Mouse (Mus musculus) left cerebral cortex, adult 8-10 months (tissue): ENCODE results near the gene Rps6ka2. TPM values are rescaled to one million over a fixed set of nuclear protein-coding genes. Genes with fewer than 3 reads are reported as not detected.
A peak's percentile ranks its signal among the peaks of the same experiment; 100 is the strongest.

Source experiments
- DNase-seq, 2 experiments: peaks; one replicate each; pipeline ENCODE4 v3.0.0; 2022; ENCODE audit warnings: low spot score in 2 of 2
- total RNA-seq, 4 experiments: library from RNA; stranded (reverse); gene quantifications; 2 replicates each; pipeline ENCODE4 v1.2.4; 2022

Rps6ka2 gene
- total RNA-seq, 4 experiments from 2014 or later: 49.6 to 57.2 (median 50.4) TPM

GRCm38 (mm10) chr17:7219044-7219718, 49.3 kb downstream of the Rps6ka2 start:
- DNase-seq: no peak

- no peak for DNase-seq
These were observed 51.4 kb downstream of the Rps6ka2 start for GRCm38 (mm10) chr17:7221310-7221709.

- DNase-seq: no peak
These were observed 52.3 kb downstream of the Rps6ka2 start for GRCm38 (mm10) chr17:7222198-7222597.

- DNase-seq: no peak
These were observed 58.6 kb downstream of the Rps6ka2 start for GRCm38 (mm10) chr17:7228545-7228944.

- DNase-seq: no peak
These were observed 61.4 kb downstream of the Rps6ka2 start for GRCm38 (mm10) chr17:7231312-7231711.

- no peak for DNase-seq
These were observed 61.9 kb downstream of the Rps6ka2 start for GRCm38 (mm10) chr17:7231790-7232189.

- DNase-seq: no peak
These were observed 62.5 kb downstream of the Rps6ka2 start for GRCm38 (mm10) chr17:7232400-7232799.

- peak in 1 of 2 experiments; percentile 70 for DNase-seq
These were observed 63.3 kb downstream of the Rps6ka2 start for GRCm38 (mm10) chr17:7233197-7233596.

GRCm38 (mm10) chr17:7237706-7238105, 67.8 kb downstream of the Rps6ka2 start:
- DNase-seq: no peak

GRCm38 (mm10) chr17:7238766-7239165, 68.9 kb downstream of the Rps6ka2 start:
- DNase-seq: no peak

- no peak for DNase-seq
These were observed 70.6 kb downstream of the Rps6ka2 start for GRCm38 (mm10) chr17:7240526-7240925.

- DNase-seq: no peak
These were observed 75.2 kb downstream of the Rps6ka2 start for GRCm38 (mm10) chr17:7245078-7245477.

- no peak for DNase-seq
These were observed 77.1 kb downstream of the Rps6ka2 start for GRCm38 (mm10) chr17:7246893-7247556.

GRCm38 (mm10) chr17:7250373-7250772, 80.5 kb downstream of the Rps6ka2 start:
- DNase-seq: no peak

GRCm38 (mm10) chr17:7257208-7257607, 87.3 kb downstream of the Rps6ka2 start:
- DNase-seq: no peak

GRCm38 (mm10) chr17:7258748-7259359, 88.9 kb downstream of the Rps6ka2 start:
- no peak for DNase-seq

GRCm38 (mm10) chr17:7260360-7260759, 90.4 kb downstream of the Rps6ka2 start:
- no peak for DNase-seq

GRCm38 (mm10) chr17:7262056-7262455, 92.1 kb downstream of the Rps6ka2 start:
- DNase-seq: no peak

GRCm38 (mm10) chr17:7262620-7263019, 92.7 kb downstream of the Rps6ka2 start:
- DNase-seq: no peak

GRCm38 (mm10) chr17:7264610-7265009, 94.7 kb downstream of the Rps6ka2 start:
- DNase-seq: no peak

GRCm38 (mm10) chr17:7265291-7265690, 95.4 kb downstream of the Rps6ka2 start:
- no peak for DNase-seq

GRCm38 (mm10) chr17:7265705-7266368, 95.9 kb downstream of the Rps6ka2 start:
- no peak for DNase-seq
